Mouse (Mus musculus): ENCODE data around the gene Msln. TPM values are rescaled to one million over a fixed set of nuclear protein-coding genes. Genes with fewer than 3 reads are reported as not detected.
"Not testable (repeated sequence)": the region's sequence is repeated elsewhere in the genome, so short reads cannot be mapped to it uniquely, and the experiment has no call there.

The Msln gene
- polyA plus RNA-seq, 1 experiment from 2014 or later: 0.37 TPM

GRCm38 (mm10) chr17:25743831-25744230, 10.3 kb downstream of the Msln start:
- Histone ChIP-seq H3K4me1 (no peaks in the 10 kb centered on the region), H3K4me2 (replicated peaks) (no peak overlapping the region), H3K9me3 (no peaks in the 10 kb centered on the region), H3K36me3 (no peaks in the 10 kb centered on the region), H3K9ac (no peak overlapping the region), H3K4me3 (no peak overlapping the region), H3K27me3 (peaks cover 9% of the 10 kb centered on the region; the same call in 1 of the 2 replicates), H3K27ac (no peak overlapping the region)
- ATAC-seq (ENCODE audit: insufficient number of reproducible peaks, insufficient read depth, low FRiP score, low TSS enrichment): no peak
- 93% methylated on average over 9 of the region's 9 CpGs for WGBS

GRCm38 (mm10) chr17:25741471-25741870, 12.7 kb downstream of the Msln start:
- H3K4me2 ChIP-seq (replicated peaks); H3K9ac ChIP-seq; H3K36me3 ChIP-seq; ATAC-seq (ENCODE audit: insufficient number of reproducible peaks, insufficient read depth, low FRiP score, low TSS enrichment); H3K4me1 ChIP-seq; H3K4me3 ChIP-seq; H3K27ac ChIP-seq; H3K9me3 ChIP-seq: not testable (repeated sequence)
- WGBS: 65% methylated on average over 12 of the region's 12 CpGs
- peaks cover 14% of the 10 kb centered on the region; the same call in 1 of the 2 replicates for H3K27me3 ChIP-seq

GRCm38 (mm10) chr17:25738861-25739260, 15.3 kb downstream of the Msln start:
- 83% methylated on average over 7 of the region's 7 CpGs for WGBS
- Histone ChIP-seq H3K4me1 (no peaks in the 10 kb centered on the region), H3K4me2 (replicated peaks) (no peak overlapping the region), H3K9me3 (no peaks in the 10 kb centered on the region), H3K27ac (no peak overlapping the region), H3K9ac (no peak overlapping the region), H3K4me3 (no peak overlapping the region), H3K36me3 (no peaks in the 10 kb centered on the region), H3K27me3 (peaks cover 7% of the 10 kb centered on the region; the same call in 1 of the 2 replicates)
- ATAC-seq (ENCODE audit: insufficient number of reproducible peaks, insufficient read depth, low FRiP score, low TSS enrichment): no peak

- Histone ChIP-seq H3K27ac (no peak within 1 kb of the TSS), H3K4me2 (replicated peaks) (no peak within 1 kb of the TSS), H3K4me1 (no peaks in the 10 kb centered on the region), H3K36me3 (peaks cover 6% of the 10 kb centered on the region; the same call in 1 of the 2 replicates), H3K27me3 (peaks cover 4% of the 10 kb centered on the region; the same call in 1 of the 2 replicates), H3K4me3 (no peak within 1 kb of the TSS), H3K9ac (no peak within 1 kb of the TSS), H3K9me3 (no peaks in the 10 kb centered on the region)
- WGBS: 75% methylated on average over 3 of the region's 3 CpGs
- ATAC-seq (ENCODE audit: insufficient number of reproducible peaks, insufficient read depth, low FRiP score, low TSS enrichment): no peak
Measured at GRCm38 (mm10) chr17:25735745-25736144, 18.4 kb downstream of the Msln start, which contains the start of gene Mslnl. Gene Mslnl (plus strand): TSS chr17:25736042.

GRCm38 (mm10) chr17:25735246-25735645, 18.9 kb downstream of the Msln start:
- H3K4me2 ChIP-seq (replicated peaks): no peak overlapping the region
- peaks cover 4% of the 10 kb centered on the region; the same call in 1 of the 2 replicates for H3K27me3 ChIP-seq
- peaks cover 11% of the 10 kb centered on the region; the same call in 1 of the 2 replicates for H3K36me3 ChIP-seq
- H3K27ac ChIP-seq: no peak overlapping the region
- WGBS: 83% methylated on average over 5 of the region's 5 CpGs
- H3K4me3 ChIP-seq: no peak overlapping the region
- ATAC-seq (ENCODE audit: insufficient number of reproducible peaks, insufficient read depth, low FRiP score, low TSS enrichment): no peak
- H3K9me3 ChIP-seq: no peaks in the 10 kb centered on the region
- no peak overlapping the region for H3K9ac ChIP-seq
- H3K4me1 ChIP-seq: no peaks in the 10 kb centered on the region

- no peak for ATAC-seq (ENCODE audit: insufficient number of reproducible peaks, insufficient read depth, low FRiP score, low TSS enrichment)
- H3K4me1 ChIP-seq: peaks cover 10% of the 10 kb centered on the region
- H3K4me2 ChIP-seq (replicated peaks): no peak overlapping the region
- no peak overlapping the region for H3K4me3 ChIP-seq
- no peaks in the 10 kb centered on the region for H3K9me3 ChIP-seq
- no peak overlapping the region for H3K27ac ChIP-seq
- WGBS: 21% methylated on average over 2 of the region's 2 CpGs
- peaks cover 24% of the 10 kb centered on the region; the same call in 1 of the 2 replicates for H3K36me3 ChIP-seq
- no peak overlapping the region for H3K9ac ChIP-seq
- no peaks in the 10 kb centered on the region for H3K27me3 ChIP-seq
Measured at GRCm38 (mm10) chr17:25732082-25732481, 22.1 kb downstream of the Msln start.

- Histone ChIP-seq H3K27me3 (no peaks in the 10 kb centered on the region), H3K9ac (peak overlapping the region; percentile 65), H3K4me3 (peak overlapping the region; percentile 70), H3K27ac (no peak overlapping the region), H3K36me3 (peaks cover 31% of the 10 kb centered on the region), H3K9me3 (no peaks in the 10 kb centered on the region), H3K4me1 (peaks cover 18% of the 10 kb centered on the region), H3K4me2 (replicated peaks) (peak overlapping the region; percentile 72)
- WGBS: 22% methylated on average over 4 of the region's 4 CpGs
- ATAC-seq (ENCODE audit: insufficient number of reproducible peaks, insufficient read depth, low FRiP score, low TSS enrichment): no peak
Measured at GRCm38 (mm10) chr17:25728009-25728270, 26.2 kb downstream of the Msln start.

GRCm38 (mm10) chr17:25727265-25728008, 26.7 kb downstream of the Msln start, which contains the start of the genes Chtf18 and Rpusd1:
Gene Chtf18 (minus strand): TSS chr17:25727419.
Gene Rpusd1 (plus strand): TSS chr17:25727670.
- no peak within 1 kb of the TSS for H3K27ac ChIP-seq
- ATAC-seq (ENCODE audit: insufficient number of reproducible peaks, insufficient read depth, low FRiP score, low TSS enrichment): peak; percentile 97

GRCm38 (mm10) chr17:25725264-25725663, 28.9 kb downstream of the Msln start:
- peaks cover 47% of the 10 kb centered on the region for H3K36me3 ChIP-seq
- WGBS: 84% methylated on average over 6 of the region's 6 CpGs

More at GRCm38 (mm10) chr17:25727265-25728008, 26.7 kb downstream of the Msln start, which contains the start of the genes Chtf18 and Rpusd1:
- H3K36me3 ChIP-seq: peaks cover 36% of the 10 kb centered on the region
- peak within 1 kb of the TSS; percentile 70 for H3K4me3 ChIP-seq
- H3K9me3 ChIP-seq: no peaks in the 10 kb centered on the region
- H3K4me2 ChIP-seq (replicated peaks): peak within 1 kb of the TSS; percentile 79
- under 1% methylated on average over 37 of the region's 37 CpGs for WGBS
- peaks cover 18% of the 10 kb centered on the region for H3K4me1 ChIP-seq
- H3K9ac ChIP-seq: peak within 1 kb of the TSS; percentile 65
- no peaks in the 10 kb centered on the region for H3K27me3 ChIP-seq

GRCm38 (mm10) chr17:25723919-25724318, 30.3 kb downstream of the Msln start:
- Histone ChIP-seq H3K4me3 (no peak overlapping the region), H3K27ac (no peak overlapping the region), H3K4me1 (peaks cover 18% of the 10 kb centered on the region), H3K9ac (no peak overlapping the region), H3K9me3 (no peaks in the 10 kb centered on the region), H3K27me3 (no peaks in the 10 kb centered on the region), H3K36me3 (peaks cover 49% of the 10 kb centered on the region), H3K4me2 (replicated peaks) (no peak overlapping the region)
- WGBS: 78% methylated on average over 7 of the region's 7 CpGs
- ATAC-seq (ENCODE audit: insufficient number of reproducible peaks, insufficient read depth, low FRiP score, low TSS enrichment): no peak

More at GRCm38 (mm10) chr17:25725264-25725663, 28.9 kb downstream of the Msln start:
- Histone ChIP-seq H3K27me3 (no peaks in the 10 kb centered on the region), H3K4me3 (0 out of 2 replicates have a peak overlapping the region, but pooled peaks have one; percentile 4), H3K4me1 (peaks cover 18% of the 10 kb centered on the region), H3K9me3 (no peaks in the 10 kb centered on the region), H3K27ac (no peak overlapping the region), H3K4me2 (replicated peaks) (no peak overlapping the region), H3K9ac (no peak overlapping the region)
- ATAC-seq (ENCODE audit: insufficient number of reproducible peaks, insufficient read depth, low FRiP score, low TSS enrichment): no peak

- Histone ChIP-seq H3K9me3 (no peaks in the 10 kb centered on the region), H3K36me3 (peaks cover 47% of the 10 kb centered on the region), H3K27ac (no peak overlapping the region), H3K27me3 (peaks cover 1% of the 10 kb centered on the region; the same call in 1 of the 2 replicates), H3K9ac (no peak overlapping the region), H3K4me1 (peaks cover 14% of the 10 kb centered on the region), H3K4me3 (no peak overlapping the region), H3K4me2 (replicated peaks) (no peak overlapping the region)
- no peak for ATAC-seq (ENCODE audit: insufficient number of reproducible peaks, insufficient read depth, low FRiP score, low TSS enrichment)
- 95% methylated on average over 19 of the region's 19 CpGs for WGBS
Measured at GRCm38 (mm10) chr17:25723470-25723869, 30.7 kb downstream of the Msln start.

- H3K9me3 ChIP-seq: no peaks in the 10 kb centered on the region
- no peak overlapping the region for H3K4me3 ChIP-seq
- peaks cover 21% of the 10 kb centered on the region for H3K27me3 ChIP-seq
- H3K27ac ChIP-seq: no peak overlapping the region
- no peak for ATAC-seq (ENCODE audit: insufficient number of reproducible peaks, insufficient read depth, low FRiP score, low TSS enrichment)
- H3K4me2 ChIP-seq (replicated peaks): no peak overlapping the region
- H3K4me1 ChIP-seq: peaks cover 18% of the 10 kb centered on the region
- peaks cover 46% of the 10 kb centered on the region for H3K36me3 ChIP-seq
- 98% methylated on average over 5 of the region's 5 CpGs for WGBS
- no peak overlapping the region for H3K9ac ChIP-seq
Measured at GRCm38 (mm10) chr17:25721476-25721875, 32.7 kb downstream of the Msln start.
